Mouse (Mus musculus): ENCODE measurements around the gene Vmn1r219.
"Not testable (repeated sequence)": the region's sequence is repeated elsewhere in the genome, so short reads cannot be mapped to it uniquely, and the experiment has no call there.

The Vmn1r219 gene

GRCm38 (mm10) chr13:23159012-23159411 is at the start of gene Vmn1r219:
Gene Vmn1r219, plus strand, starts transcription at chr13:23159312.
- no peak for DNase-seq

- DNase-seq: not testable (repeated sequence)
Measured at GRCm38 (mm10) chr13:23118126-23118525, 41.0 kb upstream of the Vmn1r219 start, which contains the start of gene Vmn1r217. Gene Vmn1r217, minus strand, starts transcription at chr13:23118226.

- DNase-seq: no peak
Measured at GRCm38 (mm10) chr13:23120611-23121010, 38.5 kb upstream of the Vmn1r219 start.

DNA sequence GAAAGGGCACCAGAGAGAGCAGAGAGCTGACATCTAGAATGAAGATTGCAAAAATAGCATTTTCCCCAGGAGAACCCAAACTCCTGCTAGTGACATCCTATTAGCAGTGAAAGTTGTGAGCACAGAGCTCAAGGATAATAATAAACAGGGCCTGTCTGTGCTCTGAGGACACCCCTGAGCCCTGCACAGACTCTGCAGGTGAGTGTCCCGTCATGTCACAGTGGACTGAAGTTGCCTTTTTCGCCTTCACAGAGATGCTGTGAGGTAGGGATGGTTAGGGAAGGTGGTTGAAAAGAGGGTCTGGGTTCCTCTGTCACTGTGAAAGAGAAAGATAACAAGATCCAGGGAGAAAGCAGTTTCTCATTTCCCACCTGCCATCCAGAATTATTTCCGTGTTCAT is 26.0 kb upstream of the Vmn1r219 start, which contains the start of gene Vmn1r218:
TSS of gene Vmn1r218 (plus strand) at position 57 of the 400 bp plus-strand sequence.
- no peak for DNase-seq

DNA sequence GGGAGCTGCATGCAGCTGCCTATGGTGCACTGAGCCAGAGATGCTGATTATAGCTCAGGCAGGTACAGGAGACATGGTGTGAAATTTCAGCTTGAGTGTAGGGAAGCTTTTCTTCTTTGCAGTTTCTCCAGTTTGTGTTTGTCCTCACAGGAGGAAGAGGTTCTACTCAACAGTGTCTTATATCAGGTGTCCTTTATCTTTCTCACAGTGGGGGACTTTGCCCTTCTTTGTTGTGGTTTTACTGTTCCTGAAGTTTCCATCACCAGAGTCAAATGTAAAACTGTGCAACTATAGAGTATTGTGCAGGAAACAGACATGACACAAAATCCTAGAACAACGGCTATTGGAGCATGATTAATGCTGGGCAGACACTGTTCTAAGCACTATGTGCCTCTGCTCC is 25.6 kb upstream of the Vmn1r219 start:
- no peak for DNase-seq

GRCm38 (mm10) chr13:23138880-23139279 is 20.2 kb upstream of the Vmn1r219 start:
- DNase-seq: no peak

DNA sequence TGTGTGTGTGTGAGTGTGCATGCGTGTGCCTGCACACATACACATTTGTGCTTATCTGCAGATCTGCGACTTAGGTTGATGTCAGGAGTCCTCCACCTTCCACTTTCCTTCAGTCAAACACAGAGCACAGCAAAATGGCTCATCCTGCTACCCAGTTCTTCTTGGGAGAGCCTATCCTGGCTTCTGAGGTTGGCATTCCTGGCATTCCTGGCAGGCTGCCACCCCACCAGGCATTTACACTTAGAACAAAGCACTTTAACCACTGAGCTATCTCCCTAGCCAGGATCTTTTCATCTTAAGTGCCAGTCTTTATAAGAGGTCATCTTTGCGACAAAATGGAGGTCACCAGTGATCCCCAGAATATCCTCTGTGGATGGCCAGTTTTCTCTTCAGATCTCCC is 1.3 kb upstream of the Vmn1r219 start:
- DNase-seq: no peak

- DNase-seq: not testable (repeated sequence)
Measured at GRCm38 (mm10) chr13:23166471-23166870, 7.4 kb downstream of the Vmn1r219 start.

DNA sequence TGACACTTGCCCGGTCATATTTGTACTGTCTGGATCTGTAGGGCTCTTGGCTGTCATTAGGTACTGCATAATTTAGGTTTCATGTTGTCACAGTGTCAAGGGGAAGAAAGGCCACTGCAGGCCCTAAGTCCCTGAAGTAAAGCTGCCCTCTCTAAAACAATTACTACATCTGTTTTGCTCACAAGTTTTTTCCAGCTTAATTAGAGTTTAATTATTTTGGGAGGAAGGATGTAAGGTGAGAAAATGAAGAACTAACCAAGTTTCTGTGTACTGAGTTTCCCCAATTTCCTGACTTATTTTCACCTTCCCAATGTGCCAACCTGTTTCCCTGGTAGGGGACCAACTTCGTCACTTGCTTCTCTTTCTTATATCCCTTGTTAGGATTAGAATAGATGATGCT is 28.8 kb downstream of the Vmn1r219 start, which contains the start of gene Vmn1r220:
TSS of gene Vmn1r220 (minus strand) at position 101 of the 400 bp plus-strand sequence.
- DNase-seq: no peak

DNA sequence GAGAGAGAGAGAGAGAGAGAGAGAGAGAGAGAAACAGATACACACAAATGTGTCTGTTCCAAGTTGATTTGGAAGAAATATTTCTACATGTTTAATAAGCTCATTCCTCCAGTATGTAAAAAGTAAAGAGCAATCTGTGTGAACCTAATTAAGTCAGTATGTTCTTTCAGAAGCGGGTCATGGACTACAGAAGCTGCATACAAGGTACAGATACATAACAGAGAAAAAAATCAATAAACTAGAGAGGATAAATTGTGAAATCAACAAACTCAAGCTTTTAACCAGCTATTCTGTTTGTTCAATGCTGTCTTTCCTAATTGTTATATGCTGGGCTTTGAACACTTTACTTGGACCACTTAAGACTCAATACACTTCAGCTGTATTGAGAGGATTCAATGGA is 44.8 kb downstream of the Vmn1r219 start:
- DNase-seq: not testable (repeated sequence)

GRCm38 (mm10) chr13:23213827-23214226 is 54.7 kb downstream of the Vmn1r219 start, which contains the start of gene Vmn1r221:
Gene Vmn1r221, plus strand, starts transcription at chr13:23214127.
- DNase-seq: not testable (repeated sequence)
